Mouse (Mus musculus): ENCODE measurements around the gene Avl9.

Avl9 gene

GRCm38 (mm10) chr6:56785068-56785467, 70.4 kb downstream of the Avl9 start:
- in situ Hi-C loops (cut with MboI; ENCODE audit: unreplicated experiment in 2 of 2): loop anchor here in 1 of 2 experiments (25.0 kb wide), 1 partner anchor 927 kb away; the partner anchor contains the start of gene Lancl2

DNA sequence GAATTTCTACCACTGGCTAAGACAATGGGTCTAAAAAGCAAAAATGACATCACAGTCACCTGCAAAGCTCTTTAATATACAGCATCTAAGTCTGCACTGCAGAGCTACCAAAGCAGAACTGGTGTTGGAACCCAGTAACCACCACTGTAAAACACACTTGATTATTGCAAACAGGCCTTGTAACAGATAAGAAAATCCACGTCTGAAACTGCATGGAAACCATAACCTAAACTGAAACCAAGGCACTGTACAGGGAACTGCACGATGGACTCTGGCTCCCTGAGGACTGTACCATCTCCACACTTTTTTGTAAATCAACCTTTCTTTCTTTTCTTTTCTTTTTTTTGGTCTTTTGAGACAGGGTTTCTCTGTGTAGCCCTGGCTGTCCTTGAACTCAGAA, 73.0 kb downstream of the Avl9 start:
- in situ Hi-C loops (cut with MboI; ENCODE audit: unreplicated experiment in 2 of 2): loop anchor here in 1 of 2 experiments (25.0 kb wide), 1 partner anchor 925 kb away; the partner anchor contains the start of gene Lancl2

DNA sequence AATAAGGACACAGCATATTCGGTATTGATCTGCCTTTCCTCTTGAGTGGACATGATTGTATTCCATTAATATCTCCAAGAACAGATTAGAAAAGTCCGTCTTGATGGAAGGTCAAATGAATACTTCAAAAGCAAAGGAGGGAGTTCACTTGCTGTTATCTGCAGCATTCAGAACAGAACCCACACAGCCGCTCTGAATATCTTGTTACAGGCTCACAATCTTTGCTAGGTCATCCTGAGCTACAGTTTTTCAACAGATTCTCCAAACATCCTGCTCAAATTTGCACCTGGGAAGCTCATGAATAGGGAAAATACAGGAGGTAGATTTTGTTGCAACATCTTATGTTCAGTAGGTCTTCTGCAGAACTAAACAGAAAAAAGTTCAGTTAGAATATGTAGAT, 74.6 kb downstream of the Avl9 start:
- in situ Hi-C loops (cut with MboI; ENCODE audit: unreplicated experiment in 2 of 2): loop anchor here in 1 of 2 experiments (25.0 kb wide), 1 partner anchor 923 kb away; the partner anchor contains the start of gene Lancl2

DNA sequence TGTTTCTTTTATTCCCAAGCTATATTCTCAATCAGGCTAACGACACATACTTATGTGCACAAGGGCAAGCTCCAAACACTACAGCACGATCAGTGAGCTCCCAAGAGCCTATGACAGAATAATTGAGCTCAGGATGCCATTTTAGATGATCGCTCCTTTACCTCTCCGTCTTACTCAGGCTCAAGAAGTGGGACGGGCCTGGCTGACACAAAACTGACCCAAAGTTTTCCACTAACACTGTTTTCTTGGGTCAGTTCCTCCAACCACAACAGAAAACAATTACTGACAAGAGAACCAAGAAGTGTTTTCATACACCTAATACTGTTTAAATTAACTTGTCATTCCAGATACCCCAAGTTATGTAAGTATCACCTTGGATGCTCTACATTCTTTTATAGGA, 80.1 kb downstream of the Avl9 start:
- in situ Hi-C loops (cut with MboI; ENCODE audit: unreplicated experiment in 2 of 2): loop anchor here in 1 of 2 experiments (5.0 to 25.0 kb wide), 2 partner anchors 78 to 917 kb away; partner anchors contain the start of gene Lancl2

- in situ Hi-C loops (cut with MboI; ENCODE audit: unreplicated experiment in 2 of 2): loop anchor here in 1 of 2 experiments (25.0 kb wide), 1 partner anchor 916 kb away; the partner anchor contains the start of gene Lancl2
These were observed 81.5 kb downstream of the Avl9 start for GRCm38 (mm10) chr6:56796232-56796631.

- in situ Hi-C loops (cut with MboI; ENCODE audit: unreplicated experiment in 2 of 2): loop anchor here in 1 of 2 experiments (25.0 kb wide), 1 partner anchor 916 kb away; the partner anchor contains the start of gene Lancl2
These were observed 82.0 kb downstream of the Avl9 start for GRCm38 (mm10) chr6:56796668-56797141.

DNA sequence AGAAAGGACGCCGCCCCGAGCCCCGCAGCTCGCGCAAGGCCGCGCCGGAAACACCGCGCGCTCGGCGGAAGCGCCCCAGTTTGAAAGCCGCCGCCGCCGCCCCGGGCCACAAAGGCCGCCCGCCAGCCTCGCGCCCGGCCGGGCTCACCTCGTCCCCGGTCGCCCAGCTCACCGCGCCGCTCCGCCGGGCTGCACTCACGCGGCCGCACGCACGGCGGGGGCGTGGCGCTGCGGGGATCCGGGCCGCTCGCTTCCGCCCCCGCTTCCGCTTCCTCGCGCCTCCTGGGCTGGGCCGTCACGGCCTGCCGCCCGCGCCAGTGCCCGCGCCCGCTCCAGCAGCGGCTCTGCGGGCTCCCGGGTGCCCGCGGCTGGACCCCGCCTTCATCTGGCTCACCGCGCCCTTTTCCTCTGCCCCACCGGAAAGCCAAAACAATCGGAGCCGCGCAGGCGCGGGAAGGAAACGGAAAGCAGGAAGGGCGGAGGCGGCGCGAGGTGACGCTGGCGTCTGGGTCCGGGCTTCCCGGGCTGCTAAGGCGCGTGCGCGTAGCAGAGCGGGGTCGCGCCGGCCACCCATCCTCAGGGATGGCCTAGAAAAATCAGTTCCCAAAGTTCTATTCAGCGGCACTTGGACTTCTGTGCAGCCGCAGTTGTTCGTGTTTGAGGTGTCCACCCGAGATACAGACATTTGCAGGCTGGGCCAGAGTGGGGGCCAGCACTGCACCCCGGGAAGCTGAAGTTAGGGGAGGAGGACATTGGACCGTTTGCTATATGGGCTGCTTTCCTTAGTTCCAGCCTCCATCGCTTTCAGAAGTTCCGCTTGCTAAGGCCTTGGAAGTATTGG, 82.8 kb downstream of the Avl9 start, which contains the start of gene Kbtbd2:
Gene Kbtbd2 (minus strand): TSS at position 503 of the 841 bp plus-strand sequence.
- in situ Hi-C loops (cut with MboI; ENCODE audit: unreplicated experiment in 2 of 2): loop anchor here in 1 of 2 experiments (25.0 kb wide), 1 partner anchor 915 kb away; the partner anchor contains the start of gene Lancl2

- in situ Hi-C loops (cut with MboI; ENCODE audit: unreplicated experiment in 2 of 2): loop anchor here in 1 of 2 experiments (25.0 kb wide), 1 partner anchor 914 kb away; the partner anchor contains the start of gene Lancl2
These were observed 83.4 kb downstream of the Avl9 start for GRCm38 (mm10) chr6:56798152-56798465.

GRCm38 (mm10) chr6:56805026-56805425, 90.3 kb downstream of the Avl9 start:
- in situ Hi-C loops (cut with MboI; ENCODE audit: unreplicated experiment in 2 of 2): loop anchor here (5.0 to 25.0 kb wide), 7 partner anchors 102 to 1970 kb away; partner anchors contain the start of genes Nt5c3 (in 1 of the 2) and Vmn1r4 (in 1 of the 2)

- in situ Hi-C loops (cut with MboI; ENCODE audit: unreplicated experiment in 2 of 2): loop anchor here (5.0 to 25.0 kb wide), 7 partner anchors 101 to 1969 kb away; partner anchors contain the start of genes Nt5c3 (in 1 of the 2) and Vmn1r4 (in 1 of the 2)
These were observed 91.5 kb downstream of the Avl9 start for GRCm38 (mm10) chr6:56806195-56806594.

DNA sequence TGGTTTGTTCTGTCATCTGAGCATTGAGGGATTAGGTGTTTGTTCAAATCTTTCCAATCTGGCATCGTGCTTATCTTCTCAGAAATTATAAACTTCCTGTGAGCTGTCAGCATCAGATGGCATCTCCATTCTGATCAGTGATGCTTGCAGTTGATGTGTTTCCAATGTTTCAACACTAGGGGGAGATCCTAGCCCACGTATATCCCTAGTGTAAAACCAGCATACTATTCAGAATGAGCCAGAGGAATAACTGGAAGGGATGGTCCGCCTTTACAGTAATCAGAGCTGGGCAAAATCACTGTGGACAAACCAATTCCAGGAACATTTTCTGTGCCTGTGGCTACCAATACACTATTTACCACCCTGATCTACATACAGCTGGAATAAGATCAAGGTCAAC, 94.0 kb downstream of the Avl9 start:
- in situ Hi-C loops (cut with MboI; ENCODE audit: unreplicated experiment in 2 of 2): loop anchor here (5.0 to 25.0 kb wide), 7 partner anchors 99 to 1966 kb away; partner anchors contain the start of genes Nt5c3 (in 1 of the 2) and Vmn1r4 (in 1 of the 2)

All from v-Abl transformed pro-B cells (cell line).